Mouse (Mus musculus) forelimb bud, embryonic 11.5 days (tissue): ENCODE data around the gene Lrrc66.

ENCODE experiments used
- DNase-seq: peaks from one replicate; pipeline ENCODE4 v3.0.0-alpha.2; 2012; ENCODE audit warnings: low read depth, low spot score

Gene Lrrc66

GRCm38 (mm10) chr5:73558756-73559155 is 73.6 kb downstream of the Lrrc66 start:
- no peak for DNase-seq

GRCm38 (mm10) chr5:73556733-73557425 is 75.4 kb downstream of the Lrrc66 start:
- no peak for DNase-seq
